Mouse (Mus musculus) MEL (cell line): ENCODE results near the gene Ero1l.

ENCODE experiments used
- MAFK ChIP-seq: IDR thresholded peaks from 2 replicates; pipeline ENCODE4 v1.6.1; 2011; ENCODE audit warnings: low read depth, mild to moderate bottlenecking, low read length, improper control_type of control experiment, borderline replicate concordance
- POLR2A ChIP-seq, 2 experiments: IDR thresholded peaks; 2 replicates each; pipeline ENCODE4 v1.6.1; 2011 to 2012; ENCODE audit warnings: low read length in 2 of 2, mild to moderate bottlenecking in 2 of 2, control low read depth in 1 of 2, improper control_type of control experiment in 1 of 2, low read depth in 1 of 2, moderate library complexity in 1 of 2; ENCODE audit not compliant: control insufficient read depth in 1 of 2, insufficient read depth in 1 of 2, poor library complexity in 1 of 2

DNA sequence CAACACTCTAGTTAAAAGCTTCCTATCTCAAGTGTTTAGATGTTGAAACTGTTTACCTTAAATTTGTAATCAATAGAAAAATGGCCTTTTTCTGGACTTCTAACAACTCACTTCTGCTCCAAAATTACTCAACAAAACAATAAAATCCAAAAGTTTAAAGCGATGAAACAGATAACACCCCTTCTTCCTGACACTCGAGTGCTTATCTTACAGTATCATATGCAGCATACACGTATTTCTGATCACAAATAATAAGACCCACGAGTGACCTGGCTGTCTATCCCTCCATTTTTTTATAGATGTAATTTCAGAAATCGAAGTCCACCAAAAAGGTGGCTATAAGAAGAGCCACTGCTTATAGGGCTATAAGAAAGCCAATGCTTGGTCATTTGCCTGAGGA is 1.6 kb downstream of the Ero1l start:
- no peak for TF ChIP-seq MAFK
- TF ChIP-seq POLR2A (IDR thresholded peaks at IDR 0.05; ENCODE audit: control insufficient read depth in 1 of 2, insufficient read depth in 1 of 2, low read depth in 1 of 2, low read length in 2 of 2, poor library complexity in 1 of 2) = no peak
